Mouse (Mus musculus) neural tube, postnatal 0 days (tissue): ENCODE data around the gene Srp9. TPM values are rescaled to one million over a fixed set of nuclear protein-coding genes. Genes with fewer than 3 reads are reported as not detected.

Experiments
- polyA plus RNA-seq: library from polyadenylated mRNA; unstranded; fragments of >200 nt; fragmentation: Nextera tagmentation; extraction: Ambion mirVana; gene quantifications from 2 replicates; pipeline ENCODE4 v1.2.1, GENCODE M21; 2015

Gene Srp9
- 165 and 179 TPM in 2 replicates for polyA plus RNA-seq

DNA sequence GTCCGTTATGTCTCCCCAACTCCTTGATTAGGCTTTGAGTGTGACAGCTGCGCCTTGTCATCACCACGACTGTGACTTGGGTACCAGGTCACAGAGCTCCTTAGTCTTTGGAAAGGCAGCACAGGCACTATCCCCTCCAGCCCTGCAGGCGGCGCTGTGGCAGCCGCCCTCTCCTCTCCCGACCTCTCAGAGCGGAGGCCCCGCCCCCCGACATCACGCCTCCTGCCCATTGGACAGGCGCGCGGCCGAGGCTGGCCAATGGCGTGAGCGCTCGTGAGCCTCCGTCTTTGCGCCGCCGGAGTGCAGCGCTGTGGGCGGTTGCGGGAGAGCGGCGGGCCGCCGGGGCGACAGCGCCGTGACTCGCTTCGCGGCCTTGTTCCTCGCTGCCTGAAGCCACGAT, at the start of gene Srp9:
Gene Srp9 (plus strand): TSS at position 232 of the 400 bp plus-strand sequence.

DNA sequence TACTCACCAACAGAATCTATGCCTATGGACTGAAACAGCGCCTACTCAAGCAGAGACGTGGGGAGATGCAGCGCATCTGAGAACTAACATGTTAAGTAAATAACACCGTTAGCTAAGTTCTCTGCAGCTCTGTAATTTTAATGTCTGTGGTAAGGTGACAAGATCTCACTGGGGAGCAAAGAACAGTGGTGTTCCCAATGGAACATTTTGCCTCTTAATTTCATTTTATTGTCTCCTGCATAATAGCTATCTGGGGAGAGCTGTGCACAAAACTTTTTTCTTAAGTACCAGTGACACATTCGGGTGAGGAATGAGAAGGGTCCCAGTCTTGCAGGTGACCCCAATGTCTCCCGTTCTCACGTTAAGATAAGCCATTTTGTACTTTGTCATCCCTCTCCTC, 39.8 kb downstream of the Srp9 start, which contains the start of gene Vmn1r1:
Gene Vmn1r1 (minus strand): TSS at position 101 of the 400 bp plus-strand sequence.

Other genes with a start within 250 kb of the Srp9 start
- gene Enah, start 104.7 kb upstream of the Srp9 start, polyA plus RNA-seq, result 24.8 and 28.2 TPM in 2 replicates
- not detected in 2 replicates for gene Vmn1r1, start 39.7 kb downstream of the Srp9 start, polyA plus RNA-seq
- gene Degs1, start 158.1 kb downstream of the Srp9 start, polyA plus RNA-seq, result 126 and 143 TPM in 2 replicates
- 18.6 and 20.3 TPM in 2 replicates for gene Fbxo28, start 216.9 kb downstream of the Srp9 start, polyA plus RNA-seq